Mouse (Mus musculus): ENCODE measurements around the gene Faf2.

The Faf2 gene

GRCm38 (mm10) chr13:54683301-54683700, 61.7 kb downstream of the Faf2 start:
- no peak for DNase-seq

- DNase-seq, result no peak
Observed at GRCm38 (mm10) chr13:54684140-54684896, 62.7 kb downstream of the Faf2 start.

GRCm38 (mm10) chr13:54685174-54685573, 63.6 kb downstream of the Faf2 start:
- peak; percentile 81 for DNase-seq

- DNase-seq, result no peak
Observed at GRCm38 (mm10) chr13:54686139-54687053, 64.8 kb downstream of the Faf2 start.

- DNase-seq, result peak; percentile 89
Observed at GRCm38 (mm10) chr13:54687096-54687495, 65.5 kb downstream of the Faf2 start.

- peak; percentile 99 for DNase-seq
Observed at GRCm38 (mm10) chr13:54687575-54688424, 66.2 kb downstream of the Faf2 start.

- no peak for DNase-seq
Observed at GRCm38 (mm10) chr13:54690151-54690740, 68.7 kb downstream of the Faf2 start.

- no peak for DNase-seq
Observed at GRCm38 (mm10) chr13:54691737-54692136, 70.2 kb downstream of the Faf2 start.

- DNase-seq, result no peak
Observed at GRCm38 (mm10) chr13:54692711-54693557, 71.3 kb downstream of the Faf2 start.

GRCm38 (mm10) chr13:54693558-54694347, 72.2 kb downstream of the Faf2 start, which contains the start of gene Rnf44:
Gene Rnf44, minus strand, starts transcription at chr13:54693907.
- DNase-seq, result peak; percentile 99

GRCm38 (mm10) chr13:54694348-54695060, 72.9 kb downstream of the Faf2 start:
- peak; percentile 92 for DNase-seq

- DNase-seq, result no peak
Observed at GRCm38 (mm10) chr13:54695479-54696230, 74.1 kb downstream of the Faf2 start.

GRCm38 (mm10) chr13:54701243-54701642, 79.7 kb downstream of the Faf2 start, which contains the start of gene Cdhr2:
Gene Cdhr2, plus strand, starts transcription at chr13:54701461.
- DNase-seq, result peak; percentile 75

GRCm38 (mm10) chr13:54702507-54702906, 80.9 kb downstream of the Faf2 start:
- DNase-seq, result no peak

- DNase-seq, result no peak
Observed at GRCm38 (mm10) chr13:54704890-54705289, 83.3 kb downstream of the Faf2 start.

- no peak for DNase-seq
Observed at GRCm38 (mm10) chr13:54710866-54711265, 89.3 kb downstream of the Faf2 start.

Measured in kidney, postnatal 10 days (tissue).